Mouse (Mus musculus) midbrain, postnatal 0 days (tissue): Measurements from ENCODE around the gene Gne. TPM values are rescaled to one million over a fixed set of nuclear protein-coding genes. Genes with fewer than 3 reads are reported as not detected.

Experiments used
- ATAC-seq: fragments of 200-750 bp; cut with Nextera tagmentation; 2 replicates; pipeline ENCODE4 v1.8.0; 2017; ENCODE audit warnings: moderate number of reproducible peaks, mild to moderate bottlenecking, moderate TSS enrichment, moderate library complexity; ENCODE audit not compliant: low FRiP score
- DNase-seq: peaks from one replicate; pipeline ENCODE4 v3.0.0-alpha.2; 2015; ENCODE audit warnings: low spot score
- H3K27ac ChIP-seq: fragments of 300-500 bp; sonication (generic); 2 replicates; pipeline ENCODE4 v1.5.1; 2014; ENCODE audit warnings: low read depth, mild to moderate bottlenecking, low read length, mixed read lengths
- H3K27me3 ChIP-seq: fragments of 300-500 bp; sonication (generic); 2 replicates; pipeline ENCODE4 v1.6.1; 2014; ENCODE audit warnings: low read length, control low read depth, mixed read lengths; ENCODE audit not compliant: insufficient read depth
- H3K36me3 ChIP-seq: fragments of 300-500 bp; sonication (generic); 2 replicates; pipeline ENCODE4 v1.6.1; 2014; ENCODE audit warnings: low read length, control low read depth, mixed read lengths; ENCODE audit not compliant: insufficient read depth
- H3K4me1 ChIP-seq: fragments of 300-500 bp; sonication (generic); 2 replicates; pipeline ENCODE4 v1.6.1; 2014; ENCODE audit warnings: mild to moderate bottlenecking, control low read depth, antibody characterized with exemption, low read length, mixed read lengths; ENCODE audit not compliant: insufficient read depth
- H3K4me2 ChIP-seq: fragments of 300-500 bp; sonication (generic); 2 replicates; pipeline ENCODE4 v1.6.1; 2014; ENCODE audit warnings: low read depth, mild to moderate bottlenecking, low read length, mixed read lengths; ENCODE audit not compliant: poor library complexity, severe bottlenecking
- H3K4me3 ChIP-seq: fragments of 300-500 bp; sonication (generic); 2 replicates; pipeline ENCODE4 v1.5.1; 2014; ENCODE audit warnings: low read depth, mild to moderate bottlenecking, low read length, moderate library complexity
- H3K9ac ChIP-seq: fragments of 300-500 bp; sonication (generic); replicated peaks from 2 replicates; pipeline ENCODE4 v1.6.1; 2014; ENCODE audit warnings: mild to moderate bottlenecking, low read length, moderate library complexity, mixed read lengths; ENCODE audit not compliant: poor library complexity, severe bottlenecking
- H3K9me3 ChIP-seq: fragments of 300-500 bp; sonication (generic); 2 replicates; pipeline ENCODE4 v1.6.1; 2016; ENCODE audit warnings: low read length, control low read depth
- CTCF ChIP-seq: IDR thresholded peaks from 2 replicates; pipeline ENCODE4 v1.5.1; 2016; ENCODE audit warnings: antibody characterized with exemption, mild to moderate bottlenecking
- WGBS: fragments of 180-500 bp; shearing (Covaris S2); extraction: QIAGEN DNeasy Blood & Tissue Kit; methylation state at CpG from one replicate; pipeline ENCODE4 v1.1.7; 2014; 5-methylcytosine and 5-hydroxymethylcytosine counted together
- polyA plus RNA-seq: library from polyadenylated mRNA; unstranded; fragments of >200 nt; fragmentation: Nextera tagmentation; extraction: Ambion mirVana; gene quantifications from 2 replicates; pipeline ENCODE4 v1.2.1, GENCODE M21; 2015
- total RNA-seq: library from RNA; depleted of rRNA; stranded (reverse); fragments of >200 nt; gene quantifications from 2 replicates; pipeline ENCODE4 v1.2.3, GENCODE M21; 2014

Gne gene
- total and polyA plus RNA-seq, 2 experiments from 2014 or later: 26.8 to 42.4 TPM

- DNase-seq (no peak), ATAC-seq (no peak)
- Histone ChIP-seq H3K27me3 (no peaks in the 10 kb centered on the region), H3K9ac (no peak overlapping the region), H3K4me1 (peaks cover 5% of the 10 kb centered on the region), H3K9me3 (no peaks in the 10 kb centered on the region), H3K4me2 (no peak overlapping the region), H3K4me3 (no peak overlapping the region), H3K36me3 (no peaks in the 10 kb centered on the region), H3K27ac (no peak overlapping the region)
- WGBS: 75% methylated on average over 4 of the region's 4 CpGs
- no peak for TF ChIP-seq CTCF
These were observed 9.6 kb downstream of the Gne start for GRCm38 (mm10) chr4:44074422-44074821.

GRCm38 (mm10) chr4:44073799-44074198 is 10.2 kb downstream of the Gne start:
- ATAC-seq (no peak), DNase-seq (no peak)
- Histone ChIP-seq H3K4me1 (peaks cover 5% of the 10 kb centered on the region), H3K36me3 (no peaks in the 10 kb centered on the region), H3K4me3 (no peak overlapping the region), H3K9ac (no peak overlapping the region), H3K27me3 (no peaks in the 10 kb centered on the region), H3K4me2 (no peak overlapping the region), H3K9me3 (no peaks in the 10 kb centered on the region), H3K27ac (no peak overlapping the region)
- 94% methylated on average over 3 of the region's 3 CpGs for WGBS
- no peak for TF ChIP-seq CTCF

GRCm38 (mm10) chr4:44072873-44073441 is 11.0 kb downstream of the Gne start:
- ATAC-seq: peak; percentile 71
- Histone ChIP-seq H3K27ac (peak overlapping the region; percentile 79), H3K9ac (peak overlapping the region; percentile 85), H3K27me3 (no peaks in the 10 kb centered on the region), H3K9me3 (no peaks in the 10 kb centered on the region), H3K36me3 (no peaks in the 10 kb centered on the region), H3K4me3 (peak overlapping the region; percentile 88), H3K4me2 (peak overlapping the region; percentile 70), H3K4me1 (peaks cover 5% of the 10 kb centered on the region)
- peak; percentile 41 for TF ChIP-seq CTCF
- DNase-seq: no peak
- 11% methylated on average over 9 of the region's 9 CpGs for WGBS

GRCm38 (mm10) chr4:44072146-44072872 is 11.7 kb downstream of the Gne start:
- peak; percentile 96 for ATAC-seq
- H3K9ac ChIP-seq: peak overlapping the region; percentile 85
- no peak for TF ChIP-seq CTCF
- WGBS: under 1% methylated on average over 70 of the region's 70 CpGs
- H3K27ac ChIP-seq: peak overlapping the region; percentile 79
- H3K27me3 ChIP-seq: no peaks in the 10 kb centered on the region
- H3K4me1 ChIP-seq: peaks cover 5% of the 10 kb centered on the region
- DNase-seq: peak; percentile 95
- no peaks in the 10 kb centered on the region for H3K36me3 ChIP-seq
- no peaks in the 10 kb centered on the region for H3K9me3 ChIP-seq
- H3K4me3 ChIP-seq: peak overlapping the region; percentile 88
- peak overlapping the region; percentile 70 for H3K4me2 ChIP-seq

- H3K9me3 ChIP-seq: no peaks in the 10 kb centered on the region
- 10% methylated on average over 11 of the region's 11 CpGs for WGBS
- no peaks in the 10 kb centered on the region for H3K36me3 ChIP-seq
- peaks cover 5% of the 10 kb centered on the region for H3K4me1 ChIP-seq
- ATAC-seq: 0 out of 2 replicates have a peak, but pooled peaks have one; percentile 24
- DNase-seq: no peak
- H3K4me2 ChIP-seq: peak overlapping the region; percentile 70
- H3K4me3 ChIP-seq: peak overlapping the region; percentile 88
- TF ChIP-seq CTCF: no peak
- H3K27ac ChIP-seq: peak overlapping the region; percentile 79
- H3K27me3 ChIP-seq: no peaks in the 10 kb centered on the region
- H3K9ac ChIP-seq: peak overlapping the region; percentile 85
These were observed 12.2 kb downstream of the Gne start for GRCm38 (mm10) chr4:44071741-44072145.

GRCm38 (mm10) chr4:44070641-44071040 is 13.3 kb downstream of the Gne start:
- Histone ChIP-seq H3K9ac (no peak overlapping the region), H3K4me1 (peaks cover 5% of the 10 kb centered on the region), H3K4me3 (0 out of 2 replicates have a peak overlapping the region, but pooled peaks have one; percentile 88), H3K27me3 (no peaks in the 10 kb centered on the region), H3K36me3 (no peaks in the 10 kb centered on the region), H3K9me3 (no peaks in the 10 kb centered on the region), H3K27ac (no peak overlapping the region), H3K4me2 (peak overlapping the region; percentile 70)
- no peak for TF ChIP-seq CTCF
- DNase-seq (no peak), ATAC-seq (no peak)
- 75% methylated on average over 4 of the region's 4 CpGs for WGBS
